Mouse (Mus musculus) erythroblast, embryonic 14.5 days (primary cell): ENCODE results near the gene Acvrl1. TPM values are rescaled to one million over a fixed set of nuclear protein-coding genes. Genes with fewer than 3 reads are reported as not detected.

ENCODE experiments used
- H3K27me3 ChIP-seq: 2 replicates; pipeline ENCODE4 v1.6.1; 2012; ENCODE audit warnings: inconsistent platforms; ENCODE audit not compliant: control insufficient read depth
- H3K36me3 ChIP-seq: 2 replicates; pipeline ENCODE4 v1.6.1; 2012; ENCODE audit warnings: mild to moderate bottlenecking, inconsistent platforms; ENCODE audit not compliant: control insufficient read depth
- H3K4me1 ChIP-seq: 2 replicates; pipeline ENCODE4 v1.6.1; 2012; ENCODE audit warnings: inconsistent platforms; ENCODE audit not compliant: control insufficient read depth
- H3K4me3 ChIP-seq: replicated peaks from 2 replicates; pipeline ENCODE3; 2012; ENCODE audit warnings: moderate library complexity, mild to moderate bottlenecking, inconsistent platforms
- H3K9me3 ChIP-seq: 2 replicates; pipeline ENCODE4 v1.6.1; 2012; ENCODE audit warnings: low read length, inconsistent platforms, mixed read lengths; ENCODE audit not compliant: control insufficient read depth
- GATA1 ChIP-seq: IDR thresholded peaks from 2 replicates; pipeline ENCODE4 v1.6.1; 2012; ENCODE audit warnings: low read length, inconsistent platforms, mixed read lengths
- TAL1 ChIP-seq: IDR thresholded peaks from 3 replicates; pipeline ENCODE4 v1.6.1; 2012; ENCODE audit warnings: low read length, inconsistent platforms, mixed read lengths
- polyA plus RNA-seq: library from polyadenylated mRNA; stranded (reverse); fragments of >175 nt; gene quantifications from 2 replicates; pipeline ENCODE4 v1.2.3, GENCODE M21; 2012

Acvrl1 gene
- polyA plus RNA-seq, 1 experiment = not detected

- Histone ChIP-seq H3K27me3 (peaks cover 57% of the 10 kb centered on the region), H3K4me1 (peaks cover 34% of the 10 kb centered on the region), H3K4me3 (no peak overlapping the region), H3K36me3 (no peaks in the 10 kb centered on the region), H3K9me3 (no peaks in the 10 kb centered on the region)
- TF ChIP-seq TAL1 = no peak
- TF ChIP-seq GATA1 = no peak
Measured at GRCm38 (mm10) chr15:101175613-101176283, 47.4 kb downstream of the Acvrl1 start.

- no peak for TF ChIP-seq GATA1
- TF ChIP-seq TAL1 = no peak
- Histone ChIP-seq H3K9me3 (no peaks in the 10 kb centered on the region), H3K4me3 (no peak overlapping the region), H3K27me3 (peaks cover 59% of the 10 kb centered on the region), H3K4me1 (peaks cover 33% of the 10 kb centered on the region), H3K36me3 (no peaks in the 10 kb centered on the region)
Measured at GRCm38 (mm10) chr15:101176284-101176680, 48.0 kb downstream of the Acvrl1 start.

GRCm38 (mm10) chr15:101176795-101177691 is 48.7 kb downstream of the Acvrl1 start:
- peaks cover 61% of the 10 kb centered on the region for H3K27me3 ChIP-seq
- no peaks in the 10 kb centered on the region for H3K36me3 ChIP-seq
- TF ChIP-seq TAL1 = no peak
- no peak for TF ChIP-seq GATA1
- H3K9me3 ChIP-seq = no peaks in the 10 kb centered on the region
- H3K4me1 ChIP-seq = peaks cover 33% of the 10 kb centered on the region
- no peak overlapping the region for H3K4me3 ChIP-seq

GRCm38 (mm10) chr15:101180363-101181105 is 52.2 kb downstream of the Acvrl1 start:
- TF ChIP-seq GATA1 (no peak), TAL1 (no peak)
- Histone ChIP-seq H3K4me3 (no peak overlapping the region), H3K27me3 (peaks cover 40% of the 10 kb centered on the region), H3K9me3 (peaks cover 1% of the 10 kb centered on the region; the same call in 1 of the 2 replicates), H3K4me1 (peaks cover 16% of the 10 kb centered on the region), H3K36me3 (no peaks in the 10 kb centered on the region)

- Histone ChIP-seq H3K4me1 (peaks cover 13% of the 10 kb centered on the region), H3K36me3 (no peaks in the 10 kb centered on the region), H3K27me3 (peaks cover 34% of the 10 kb centered on the region), H3K9me3 (peaks cover 2% of the 10 kb centered on the region; the same call in 1 of the 2 replicates), H3K4me3 (no peak overlapping the region)
- no peak for TF ChIP-seq TAL1
- no peak for TF ChIP-seq GATA1
Measured at GRCm38 (mm10) chr15:101181106-101181466, 52.8 kb downstream of the Acvrl1 start.

GRCm38 (mm10) chr15:101181500-101181899 is 53.2 kb downstream of the Acvrl1 start:
- Histone ChIP-seq H3K9me3 (peaks cover 2% of the 10 kb centered on the region; the same call in 1 of the 2 replicates), H3K36me3 (no peaks in the 10 kb centered on the region), H3K27me3 (peaks cover 31% of the 10 kb centered on the region), H3K4me3 (no peak overlapping the region), H3K4me1 (peaks cover 10% of the 10 kb centered on the region)
- TF ChIP-seq TAL1 = no peak
- TF ChIP-seq GATA1 = no peak

- H3K36me3 ChIP-seq = no peaks in the 10 kb centered on the region
- TF ChIP-seq GATA1 = no peak
- no peak for TF ChIP-seq TAL1
- H3K4me3 ChIP-seq = no peak overlapping the region
- no peaks in the 10 kb centered on the region; the same call in 1 of the 2 replicates for H3K4me1 ChIP-seq
- peaks cover 21% of the 10 kb centered on the region for H3K27me3 ChIP-seq
- peaks cover 2% of the 10 kb centered on the region; the same call in 1 of the 2 replicates for H3K9me3 ChIP-seq
Measured at GRCm38 (mm10) chr15:101182676-101183075, 54.4 kb downstream of the Acvrl1 start.

- H3K4me3 ChIP-seq = no peak overlapping the region
- H3K27me3 ChIP-seq = peaks cover 13% of the 10 kb centered on the region
- H3K4me1 ChIP-seq = no peaks in the 10 kb centered on the region
- no peak for TF ChIP-seq GATA1
- no peak for TF ChIP-seq TAL1
- H3K9me3 ChIP-seq = peaks cover 2% of the 10 kb centered on the region; the same call in 1 of the 2 replicates
- H3K36me3 ChIP-seq = no peaks in the 10 kb centered on the region
Measured at GRCm38 (mm10) chr15:101184300-101184699, 56.0 kb downstream of the Acvrl1 start.
